20 mouse cellular contexts compared by ENCODE assay signal in genomic region chr3:153807444-153808149, GRCm38 (mm10). TPM values are rescaled to one million over a fixed set of nuclear protein-coding genes. Genes with fewer than 3 reads are reported as not detected.
DNase-seq lines count a peak whose midpoint lies in the region; ATAC-seq and TF ChIP-seq lines count a peak whose summit lies in the region.
"Had no signal": no experiment of that assay in that cellular context is flagged by ENCODE, and none has a peak within 500 bp of the region (broad histone marks: within the 10 kb centered on the region; RNA-seq: fewer than 3 reads in every experiment).

No protein-coding gene starts in this region.

- H3K4me3 ChIP-seq in intestine, embryonic 16.5 days (ENCODE audit: low read length): no peak overlapping the region
- no peak overlapping the region for H3K4me3 ChIP-seq in intestine, postnatal 0 days (ENCODE audit: low read depth, low read length)
- H3K4me3 ChIP-seq in embryonic facial prominence, embryonic 13.5 days: no peak overlapping the region
- no peak overlapping the region for H3K4me3 ChIP-seq in liver, embryonic 12.5 days
- H3K4me3 ChIP-seq: hindbrain, embryonic 12.5 days; limb, embryonic 13.5 days; neural tube, embryonic 15.5 days had no signal

- intact Hi-C loops in left cerebral cortex, postnatal 14 days (cut with DNase I): loop anchor here (5.0 kb wide), 2 partner anchors 80 to 150 kb away; partner anchors contain the start of gene St6galnac3

- TF ChIP-seq CTCF in intestine, postnatal 0 days (IDR thresholded peaks at IDR 0.05; ENCODE audit: low read depth): no peak

- no peaks in the 10 kb centered on the region for H3K27me3 ChIP-seq in intestine, embryonic 16.5 days (replicated peaks; ENCODE audit: control insufficient read depth, insufficient read depth, low read length)
- no peaks in the 10 kb centered on the region for H3K27me3 ChIP-seq in intestine, postnatal 0 days (replicated peaks; ENCODE audit: control insufficient read depth, insufficient read depth, low read length)
- H3K27me3 ChIP-seq in embryonic facial prominence, embryonic 13.5 days: no peaks in the 10 kb centered on the region
- no peaks in the 10 kb centered on the region for H3K27me3 ChIP-seq in liver, embryonic 12.5 days (replicated peaks)
- H3K27me3 ChIP-seq: hindbrain, embryonic 12.5 days; limb, embryonic 13.5 days; neural tube, embryonic 15.5 days had no signal

- 82% methylated on average over 9 of the region's 9 CpGs for WGBS in intestine, embryonic 16.5 days
- 72% methylated on average over 9 of the region's 9 CpGs for WGBS in intestine, postnatal 0 days
- WGBS in embryonic facial prominence, embryonic 13.5 days: 89% methylated on average over 9 of the region's 9 CpGs
- 56% methylated on average over 9 of the region's 9 CpGs for WGBS in liver, embryonic 12.5 days (ENCODE audit: insufficient replicate concordance)

- H3K9me3 ChIP-seq in intestine, embryonic 16.5 days (ENCODE audit: control insufficient read depth, low read length): no peaks in the 10 kb centered on the region
- H3K9me3 ChIP-seq in intestine, postnatal 0 days (ENCODE audit: control insufficient read depth): no peaks in the 10 kb centered on the region
- no peaks in the 10 kb centered on the region for H3K9me3 ChIP-seq in embryonic facial prominence, embryonic 13.5 days
- no peaks in the 10 kb centered on the region for H3K9me3 ChIP-seq in liver, embryonic 12.5 days (replicated peaks)
- H3K9me3 ChIP-seq: hindbrain, embryonic 12.5 days; limb, embryonic 13.5 days; neural tube, embryonic 15.5 days had no signal

- no peak overlapping the region for H3K9ac ChIP-seq in intestine, embryonic 16.5 days (ENCODE audit: low read depth, low read length)
- H3K9ac ChIP-seq in intestine, postnatal 0 days (ENCODE audit: low read depth, low read length): no peak overlapping the region
- 0 out of 2 replicates have a peak overlapping the region, but pooled peaks have one; percentile 21 for H3K9ac ChIP-seq in embryonic facial prominence, embryonic 13.5 days
- peak overlapping the region; percentile 47 for H3K9ac ChIP-seq in liver, embryonic 12.5 days
- H3K9ac ChIP-seq: hindbrain, embryonic 12.5 days; limb, embryonic 13.5 days; neural tube, embryonic 15.5 days had no signal

- DNase-seq in left cerebral cortex, postnatal 14 days (ENCODE audit: low spot score in 2 of 2): no peak
- DNase-seq in frontal cortex, postnatal 10 days (ENCODE audit: low spot score in 2 of 2): no peak
- no peak for DNase-seq in thymus, postnatal 36 days
- DNase-seq: adrenal gland, adult 2 months; cerebellum, adult 2 months; gastrocnemius, postnatal 10 days; kidney, adult 11 months; kidney, postnatal 36 days; lung, postnatal 10 days; thymus, postnatal 4 days had no signal

- peak; percentile 58; the same call in 1 of the 2 replicates for ATAC-seq in intestine, embryonic 16.5 days
- no peak for ATAC-seq in intestine, postnatal 0 days
- no peak for ATAC-seq in embryonic facial prominence, embryonic 13.5 days (ENCODE audit: insufficient number of reproducible peaks, insufficient read depth, low FRiP score, low TSS enrichment, low read depth)
- peak; percentile 92 for ATAC-seq in liver, embryonic 12.5 days

- H3K4me2 ChIP-seq in intestine, embryonic 16.5 days (ENCODE audit: low read depth, low read length): no peak overlapping the region
- H3K4me2 ChIP-seq in intestine, postnatal 0 days (replicated peaks; ENCODE audit: low read depth): no peak overlapping the region
- H3K4me2 ChIP-seq in embryonic facial prominence, embryonic 13.5 days: no peak overlapping the region
- peak overlapping the region; percentile 54 for H3K4me2 ChIP-seq in liver, embryonic 12.5 days
- H3K4me2 ChIP-seq: hindbrain, embryonic 12.5 days; limb, embryonic 13.5 days; midbrain, embryonic 11.5 days; neural tube, embryonic 15.5 days had no signal

- H3K4me1 ChIP-seq in intestine, embryonic 16.5 days (ENCODE audit: control insufficient read depth, insufficient read depth, low read length): peaks cover 12% of the 10 kb centered on the region
- H3K4me1 ChIP-seq in intestine, postnatal 0 days (replicated peaks; ENCODE audit: control insufficient read depth, insufficient read depth, low read length): no peaks in the 10 kb centered on the region
- peaks cover 29% of the 10 kb centered on the region for H3K4me1 ChIP-seq in embryonic facial prominence, embryonic 13.5 days
- H3K4me1 ChIP-seq in liver, embryonic 12.5 days: peaks cover 69% of the 10 kb centered on the region

- no peak overlapping the region for H3K27ac ChIP-seq in intestine, embryonic 16.5 days (ENCODE audit: low read length)
- H3K27ac ChIP-seq in intestine, postnatal 0 days (ENCODE audit: low read depth, low read length): no peak overlapping the region
- H3K27ac ChIP-seq in embryonic facial prominence, embryonic 13.5 days: no peak overlapping the region
- H3K27ac ChIP-seq in liver, embryonic 12.5 days: peak overlapping the region; percentile 88
- H3K27ac ChIP-seq: hindbrain, embryonic 12.5 days; limb, embryonic 13.5 days; neural tube, embryonic 15.5 days had no signal

- H3K36me3 ChIP-seq in intestine, embryonic 16.5 days (ENCODE audit: control insufficient read depth, insufficient read depth, low read length): no peaks in the 10 kb centered on the region
- H3K36me3 ChIP-seq in intestine, postnatal 0 days (ENCODE audit: control insufficient read depth, insufficient read depth): no peaks in the 10 kb centered on the region
- H3K36me3 ChIP-seq in embryonic facial prominence, embryonic 13.5 days: no peaks in the 10 kb centered on the region
- H3K36me3 ChIP-seq in liver, embryonic 12.5 days: no peaks in the 10 kb centered on the region
- H3K36me3 ChIP-seq: hindbrain, embryonic 12.5 days; limb, embryonic 13.5 days; neural tube, embryonic 15.5 days had no signal

RNA-seq across cellular contexts. Expression of gene Asb17, which starts 36.4 kb away (rescaled TPM):
- 0.05 TPM in 1 of 2 replicates, not detected in the other for polyA plus RNA-seq in intestine, embryonic 16.5 days (2015; fragmentation: Nextera tagmentation; extraction: Ambion mirVana)
- not detected in 2 replicates for polyA plus RNA-seq in intestine, postnatal 0 days (2015; fragmentation: Nextera tagmentation; extraction: Ambion mirVana)
- 0.22 and 0.39 TPM in 2 replicates for polyA plus RNA-seq in embryonic facial prominence, embryonic 13.5 days (2015; fragmentation: Nextera tagmentation; extraction: Ambion mirVana)
- polyA plus RNA-seq in liver, embryonic 12.5 days (2016; fragmentation: Nextera tagmentation; extraction: Ambion mirVana): 5.3 and 6.4 TPM in 2 replicates
- not detected for total RNA-seq in left cerebral cortex, postnatal 14 days (2021)
- total RNA-seq: adrenal gland, adult 2 months; ES-E14; gastrocnemius, postnatal 10 days had no signal
- polyA plus RNA-seq: adrenal gland, adult 2 months; cerebellum, adult 2 months; neural tube, embryonic 15.5 days; small intestine, adult 2 months had no signal

Comparison
In these comparisons a context has a peak if more than half of its experiments do, and no peak if none do; other contexts are left out.
1. ATAC-seq: peak in intestine, embryonic 16.5 days (single experiment) and liver, embryonic 12.5 days (single experiment); none in intestine, postnatal 0 days (single experiment) and embryonic facial prominence, embryonic 13.5 days (single experiment).
2. H3K9ac ChIP-seq: peak in embryonic facial prominence, embryonic 13.5 days (single experiment) and liver, embryonic 12.5 days (single experiment); none in intestine, embryonic 16.5 days (single experiment) and intestine, postnatal 0 days (single experiment).